Mouse (Mus musculus) kidney, embryonic 14.5 days (tissue): ENCODE results near the gene Odf4. TPM values are rescaled to one million over a fixed set of nuclear protein-coding genes. Genes with fewer than 3 reads are reported as not detected.

Experiments
- ATAC-seq: fragments of 200-750 bp; cut with Nextera tagmentation; 2 replicates; pipeline ENCODE4 v1.8.0; 2017; ENCODE audit warnings: moderate number of reproducible peaks, mild to moderate bottlenecking, moderate TSS enrichment, moderate library complexity; ENCODE audit not compliant: low FRiP score, low TSS enrichment
- H3K27ac ChIP-seq: fragments of 300-500 bp; sonication (generic); 2 replicates; pipeline ENCODE4 v1.5.1; 2014; ENCODE audit warnings: low read depth, mild to moderate bottlenecking, low read length, moderate library complexity, mixed read lengths
- H3K27me3 ChIP-seq: fragments of 300-500 bp; sonication (generic); 2 replicates; pipeline ENCODE4 v1.6.1; 2014; ENCODE audit warnings: mild to moderate bottlenecking, low read length; ENCODE audit not compliant: control insufficient read depth, insufficient read depth
- H3K36me3 ChIP-seq: fragments of 300-500 bp; sonication (generic); 2 replicates; pipeline ENCODE4 v1.6.1; 2014; ENCODE audit warnings: low read length, mixed read lengths; ENCODE audit not compliant: control insufficient read depth, insufficient read depth
- H3K4me1 ChIP-seq: fragments of 300-500 bp; sonication (generic); 2 replicates; pipeline ENCODE4 v1.6.1; 2014; ENCODE audit warnings: low read length, mixed read lengths; ENCODE audit not compliant: control insufficient read depth, insufficient read depth
- H3K4me2 ChIP-seq: fragments of 300-500 bp; sonication (generic); replicated peaks from 2 replicates; pipeline ENCODE4 v1.6.1; 2014; ENCODE audit warnings: low read depth, mild to moderate bottlenecking, low read length
- H3K4me3 ChIP-seq: fragments of 300-500 bp; sonication (generic); 2 replicates; pipeline ENCODE4 v1.5.1; 2014; ENCODE audit warnings: mild to moderate bottlenecking, low read length
- H3K9ac ChIP-seq: fragments of 300-500 bp; sonication (generic); 2 replicates; pipeline ENCODE4 v1.6.1; 2014; ENCODE audit warnings: low read depth, mild to moderate bottlenecking, low read length, moderate library complexity
- H3K9me3 ChIP-seq: fragments of 300-500 bp; sonication (generic); 2 replicates; pipeline ENCODE4 v1.6.1; 2016; ENCODE audit warnings: low read length; ENCODE audit not compliant: control insufficient read depth
- WGBS: fragments of 180-500 bp; shearing (Covaris S2); extraction: QIAGEN DNeasy Blood & Tissue Kit; methylation state at CpG from one replicate; pipeline ENCODE4 v1.1.7; 2014; 5-methylcytosine and 5-hydroxymethylcytosine counted together
- polyA plus RNA-seq: library from polyadenylated mRNA; unstranded; fragments of >200 nt; fragmentation: Nextera tagmentation; extraction: Ambion mirVana; gene quantifications from 2 replicates; pipeline ENCODE4 v1.2.1, GENCODE M21; 2014

The Odf4 gene
- polyA plus RNA-seq, 1 experiment from 2014 or later, result not detected

GRCm38 (mm10) chr11:68896247-68896646 lies 30.6 kb downstream of the Odf4 start:
- Histone ChIP-seq H3K9me3 (no peaks in the 10 kb centered on the region), H3K4me2 (no peak overlapping the region), H3K27me3 (no peaks in the 10 kb centered on the region), H3K4me1 (no peaks in the 10 kb centered on the region), H3K9ac (no peak overlapping the region), H3K36me3 (no peaks in the 10 kb centered on the region), H3K27ac (no peak overlapping the region), H3K4me3 (no peak overlapping the region)
- WGBS, result 95% methylated on average over 5 of the region's 5 CpGs
- ATAC-seq, result no peak

- H3K9ac ChIP-seq, result no peak overlapping the region
- H3K4me2 ChIP-seq, result no peak overlapping the region
- no peaks in the 10 kb centered on the region for H3K4me1 ChIP-seq
- no peak for ATAC-seq
- WGBS, result 68% methylated on average over 12 of the region's 12 CpGs
- H3K9me3 ChIP-seq, result no peaks in the 10 kb centered on the region
- H3K4me3 ChIP-seq, result no peak overlapping the region
- H3K36me3 ChIP-seq, result no peaks in the 10 kb centered on the region
- H3K27me3 ChIP-seq, result no peaks in the 10 kb centered on the region
- H3K27ac ChIP-seq, result no peak overlapping the region
These were observed 32.9 kb downstream of the Odf4 start for GRCm38 (mm10) chr11:68893911-68894464.

GRCm38 (mm10) chr11:68892233-68892832 lies 34.5 kb downstream of the Odf4 start:
- Histone ChIP-seq H3K4me3 (no peak overlapping the region), H3K4me1 (no peaks in the 10 kb centered on the region), H3K27ac (no peak overlapping the region), H3K27me3 (no peaks in the 10 kb centered on the region), H3K9me3 (no peaks in the 10 kb centered on the region), H3K4me2 (no peak overlapping the region), H3K36me3 (no peaks in the 10 kb centered on the region), H3K9ac (peak overlapping the region; percentile 23; the same call in 1 of the 2 replicates)
- WGBS, result 72% methylated on average over 13 of the region's 15 CpGs
- ATAC-seq, result no peak

- Histone ChIP-seq H3K4me3 (no peak overlapping the region), H3K27me3 (no peaks in the 10 kb centered on the region), H3K4me1 (no peaks in the 10 kb centered on the region), H3K36me3 (no peaks in the 10 kb centered on the region), H3K9ac (no peak overlapping the region), H3K9me3 (no peaks in the 10 kb centered on the region), H3K4me2 (no peak overlapping the region), H3K27ac (no peak overlapping the region)
- WGBS, result 81% methylated on average over 5 of the region's 5 CpGs
- no peak for ATAC-seq
These were observed 35.1 kb downstream of the Odf4 start for GRCm38 (mm10) chr11:68891823-68892222.

GRCm38 (mm10) chr11:68890625-68891024 lies 36.3 kb downstream of the Odf4 start:
- H3K36me3 ChIP-seq, result no peaks in the 10 kb centered on the region
- no peak overlapping the region for H3K4me2 ChIP-seq
- ATAC-seq, result no peak
- no peak overlapping the region for H3K9ac ChIP-seq
- H3K27ac ChIP-seq, result no peak overlapping the region
- no peak overlapping the region for H3K4me3 ChIP-seq
- H3K27me3 ChIP-seq, result no peaks in the 10 kb centered on the region
- H3K9me3 ChIP-seq, result no peaks in the 10 kb centered on the region
- H3K4me1 ChIP-seq, result no peaks in the 10 kb centered on the region
- 41% methylated on average over 2 of the region's 2 CpGs for WGBS

- no peak for ATAC-seq
- 63% methylated on average over 2 of the region's 2 CpGs for WGBS
These were observed 38.2 kb downstream of the Odf4 start for GRCm38 (mm10) chr11:68888653-68889052.

GRCm38 (mm10) chr11:68888253-68888652 lies 38.6 kb downstream of the Odf4 start, which contains the start of gene Rnf222:
Gene Rnf222 (plus strand): TSS chr11:68888553.
- no peaks in the 10 kb centered on the region for H3K4me1 ChIP-seq
- no peaks in the 10 kb centered on the region for H3K27me3 ChIP-seq
- H3K4me2 ChIP-seq, result no peak within 1 kb of the TSS
- 37% methylated on average over 6 of the region's 6 CpGs for WGBS
- H3K27ac ChIP-seq, result no peak within 1 kb of the TSS
- no peak for ATAC-seq
- no peaks in the 10 kb centered on the region for H3K36me3 ChIP-seq
- H3K9me3 ChIP-seq, result no peaks in the 10 kb centered on the region
- no peak within 1 kb of the TSS for H3K4me3 ChIP-seq
- no peak within 1 kb of the TSS for H3K9ac ChIP-seq

More at GRCm38 (mm10) chr11:68888653-68889052, 38.2 kb downstream of the Odf4 start:
- Histone ChIP-seq H3K4me1 (no peaks in the 10 kb centered on the region), H3K27ac (no peak overlapping the region), H3K9me3 (no peaks in the 10 kb centered on the region), H3K9ac (no peak overlapping the region), H3K4me3 (no peak overlapping the region), H3K36me3 (no peaks in the 10 kb centered on the region), H3K27me3 (no peaks in the 10 kb centered on the region), H3K4me2 (no peak overlapping the region)

GRCm38 (mm10) chr11:68886091-68886490 lies 40.8 kb downstream of the Odf4 start:
- Histone ChIP-seq H3K9me3 (no peaks in the 10 kb centered on the region), H3K27me3 (no peaks in the 10 kb centered on the region), H3K36me3 (no peaks in the 10 kb centered on the region), H3K4me2 (no peak overlapping the region), H3K4me3 (no peak overlapping the region), H3K9ac (no peak overlapping the region), H3K27ac (no peak overlapping the region), H3K4me1 (no peaks in the 10 kb centered on the region)
- WGBS, result 83% methylated on average over 5 of the region's 5 CpGs
- no peak for ATAC-seq

- 77% methylated on average over 5 of the region's 5 CpGs for WGBS
- H3K27ac ChIP-seq, result no peak overlapping the region
- no peaks in the 10 kb centered on the region for H3K27me3 ChIP-seq
- no peaks in the 10 kb centered on the region for H3K4me1 ChIP-seq
- no peak overlapping the region for H3K4me3 ChIP-seq
- H3K36me3 ChIP-seq, result no peaks in the 10 kb centered on the region
- no peak for ATAC-seq
- H3K9me3 ChIP-seq, result no peaks in the 10 kb centered on the region
- no peak overlapping the region for H3K9ac ChIP-seq
- no peak overlapping the region for H3K4me2 ChIP-seq
These were observed 42.5 kb downstream of the Odf4 start for GRCm38 (mm10) chr11:68884368-68884767.
